Mouse (Mus musculus) ovary, postnatal 14 days (tissue): ENCODE data around the gene Islr2.

Experiments
- DNase-seq: peaks from one replicate; pipeline ENCODE4 v3.0.0; 2022; ENCODE audit warnings: low spot score

Islr2 gene

GRCm38 (mm10) chr9:58196610-58197567, 7.2 kb downstream of the Islr2 start:
- no peak for DNase-seq

GRCm38 (mm10) chr9:58196141-58196540, 8.0 kb downstream of the Islr2 start:
- no peak for DNase-seq

GRCm38 (mm10) chr9:58195671-58196070, 8.4 kb downstream of the Islr2 start:
- DNase-seq: no peak

- no peak for DNase-seq
These were observed 9.9 kb downstream of the Islr2 start for GRCm38 (mm10) chr9:58194222-58194621.

- no peak for DNase-seq
These were observed 19.7 kb downstream of the Islr2 start for GRCm38 (mm10) chr9:58184456-58184855.

- DNase-seq: no peak
These were observed 24.7 kb downstream of the Islr2 start for GRCm38 (mm10) chr9:58179390-58179789.

- no peak for DNase-seq
These were observed 27.0 kb downstream of the Islr2 start for GRCm38 (mm10) chr9:58177165-58177564.

GRCm38 (mm10) chr9:58175745-58176487, 28.2 kb downstream of the Islr2 start:
- no peak for DNase-seq

GRCm38 (mm10) chr9:58174818-58175251, 29.3 kb downstream of the Islr2 start:
- no peak for DNase-seq

- DNase-seq: no peak
These were observed 31.3 kb downstream of the Islr2 start for GRCm38 (mm10) chr9:58172863-58173262.

GRCm38 (mm10) chr9:58169426-58169825, 34.7 kb downstream of the Islr2 start:
- DNase-seq: no peak

- no peak for DNase-seq
These were observed 35.2 kb downstream of the Islr2 start for GRCm38 (mm10) chr9:58168880-58169279.

- DNase-seq: no peak
These were observed 38.3 kb downstream of the Islr2 start for GRCm38 (mm10) chr9:58165779-58166178.

- DNase-seq: no peak
These were observed 41.0 kb downstream of the Islr2 start for GRCm38 (mm10) chr9:58163146-58163545.

GRCm38 (mm10) chr9:58162173-58162572, 41.9 kb downstream of the Islr2 start:
- DNase-seq: no peak

- no peak for DNase-seq
These were observed 43.8 kb downstream of the Islr2 start for GRCm38 (mm10) chr9:58160315-58160714.

- no peak for DNase-seq
These were observed 44.3 kb downstream of the Islr2 start for GRCm38 (mm10) chr9:58159855-58160254.

GRCm38 (mm10) chr9:58158541-58159311, 45.4 kb downstream of the Islr2 start:
- no peak for DNase-seq

- no peak for DNase-seq
These were observed 46.3 kb downstream of the Islr2 start for GRCm38 (mm10) chr9:58157838-58158237.

GRCm38 (mm10) chr9:58156819-58157560, 47.1 kb downstream of the Islr2 start:
- DNase-seq: no peak

GRCm38 (mm10) chr9:58155366-58155765, 48.8 kb downstream of the Islr2 start:
- DNase-seq: peak; percentile 56
